Mouse (Mus musculus) kidney, adult 2 months (tissue): ENCODE results near the gene Asgr1.

ENCODE experiments used
- CTCF ChIP-seq: fragments of 200-500 bp; conservative IDR thresholded peaks from 2 replicates; pipeline ENCODE4 v1.5.1; 2011; ENCODE audit warnings: low read depth, mild to moderate bottlenecking, control low read depth, low read length, moderate library complexity, mixed read lengths; ENCODE audit not compliant: insufficient read depth, insufficient read length
- POLR2A ChIP-seq: fragments of 200-500 bp; IDR thresholded peaks from one replicate; pipeline ENCODE4 v1.6.1; 2011; ENCODE audit warnings: low read depth, low read length, control low read depth

DNA sequence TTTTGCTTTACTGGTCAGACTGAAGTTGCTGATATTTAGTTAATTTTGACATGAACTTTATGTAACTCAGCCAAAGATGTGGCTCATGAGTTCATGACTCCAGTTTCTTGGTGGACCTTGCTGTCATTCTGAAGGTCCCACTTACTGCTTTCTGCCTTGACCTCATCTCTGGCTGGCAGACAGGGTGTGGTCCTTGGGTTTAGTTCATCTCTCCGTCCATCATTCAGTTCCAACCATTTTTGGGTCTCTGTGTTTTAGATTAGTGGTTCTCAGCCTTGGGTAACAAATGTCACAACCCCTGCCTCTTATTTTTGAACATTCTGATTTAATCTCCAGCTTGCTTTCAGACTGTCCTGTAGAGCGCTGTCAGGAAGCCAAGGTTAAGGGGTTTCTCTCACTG lies 45.9 kb downstream of the Asgr1 start:
- TF ChIP-seq POLR2A (no peak), CTCF (no peak)
